Mouse (Mus musculus): Measurements from ENCODE around the gene Isg20l2. TPM values are rescaled to one million over a fixed set of nuclear protein-coding genes. Genes with fewer than 3 reads are reported as not detected.

Isg20l2 gene
- 16.4 TPM for polyA plus RNA-seq (2014; fragmentation: Illumina TruSeq; extraction: RNeasy Lipid Tissue Mini Kit (QIAGEN cat#74804); ENCODE audit: low read depth, low replicate concordance)

GRCm38 (mm10) chr3:87930078-87930795 lies at the start of gene Isg20l2, which contains the start of gene Rrnad1:
Gene Isg20l2, plus strand, starts transcription at chr3:87930314.
Gene Rrnad1, minus strand, starts transcription at chr3:87930717.

GRCm38 (mm10) chr3:87885281-87886003 lies 44.7 kb upstream of the Isg20l2 start, which contains the start of gene Prcc:
Gene Prcc, minus strand, starts transcription at chr3:87885608.

GRCm38 (mm10) chr3:87905880-87906485 lies 24.1 kb upstream of the Isg20l2 start, which contains the start of gene Hdgf:
Gene Hdgf, plus strand, starts transcription at chr3:87906321.

GRCm38 (mm10) chr3:87919336-87920108 lies 10.6 kb upstream of the Isg20l2 start, which contains the start of gene Mrpl24:
Gene Mrpl24, plus strand, starts transcription at chr3:87919506.

GRCm38 (mm10) chr3:87948378-87949265 lies 18.5 kb downstream of the Isg20l2 start, which contains the start of gene Crabp2:
Gene Crabp2, plus strand, starts transcription at chr3:87948666.

GRCm38 (mm10) chr3:87970939-87971488 lies 40.9 kb downstream of the Isg20l2 start, which contains the start of gene Nes:
Gene Nes, plus strand, starts transcription at chr3:87971078.

Other genes with a start within 250 kb of the Isg20l2 start
- not detected for gene Lrrc71, start 181.7 kb upstream of the Isg20l2 start, polyA plus RNA-seq (2014; fragmentation: Illumina TruSeq; extraction: RNeasy Lipid Tissue Mini Kit (QIAGEN cat#74804); ENCODE audit: low read depth, low replicate concordance)
- not detected for gene Ntrk1, start 135.2 kb upstream of the Isg20l2 start, polyA plus RNA-seq (2014; fragmentation: Illumina TruSeq; extraction: RNeasy Lipid Tissue Mini Kit (QIAGEN cat#74804); ENCODE audit: low read depth, low replicate concordance)
- gene Insrr, start 133.4 kb upstream of the Isg20l2 start, polyA plus RNA-seq (2014; fragmentation: Illumina TruSeq; extraction: RNeasy Lipid Tissue Mini Kit (QIAGEN cat#74804); ENCODE audit: low read depth, low replicate concordance): 1.1 TPM
- gene Pear1, start 106.0 kb upstream of the Isg20l2 start, polyA plus RNA-seq (2014; fragmentation: Illumina TruSeq; extraction: RNeasy Lipid Tissue Mini Kit (QIAGEN cat#74804); ENCODE audit: low read depth, low replicate concordance): 0.89 TPM
- gene Sh2d2a, start 83.6 kb upstream of the Isg20l2 start, polyA plus RNA-seq (2014; fragmentation: Illumina TruSeq; extraction: RNeasy Lipid Tissue Mini Kit (QIAGEN cat#74804); ENCODE audit: low read depth, low replicate concordance): not detected
- 3.1 TPM for gene Prcc, start 44.7 kb upstream of the Isg20l2 start, polyA plus RNA-seq (2014; fragmentation: Illumina TruSeq; extraction: RNeasy Lipid Tissue Mini Kit (QIAGEN cat#74804); ENCODE audit: low read depth, low replicate concordance)
- gene Hdgf, start 24.0 kb upstream of the Isg20l2 start, polyA plus RNA-seq (2014; fragmentation: Illumina TruSeq; extraction: RNeasy Lipid Tissue Mini Kit (QIAGEN cat#74804); ENCODE audit: low read depth, low replicate concordance): 129 TPM
- gene Mrpl24, start 10.8 kb upstream of the Isg20l2 start, polyA plus RNA-seq (2014; fragmentation: Illumina TruSeq; extraction: RNeasy Lipid Tissue Mini Kit (QIAGEN cat#74804); ENCODE audit: low read depth, low replicate concordance): 80.9 TPM
- gene Rrnad1, start 403 bp downstream of the Isg20l2 start, polyA plus RNA-seq (2014; fragmentation: Illumina TruSeq; extraction: RNeasy Lipid Tissue Mini Kit (QIAGEN cat#74804); ENCODE audit: low read depth, low replicate concordance): 4.0 TPM
- gene Crabp2, start 18.4 kb downstream of the Isg20l2 start, polyA plus RNA-seq (2014; fragmentation: Illumina TruSeq; extraction: RNeasy Lipid Tissue Mini Kit (QIAGEN cat#74804); ENCODE audit: low read depth, low replicate concordance): not detected
- 14.6 TPM for gene Nes, start 40.8 kb downstream of the Isg20l2 start, polyA plus RNA-seq (2014; fragmentation: Illumina TruSeq; extraction: RNeasy Lipid Tissue Mini Kit (QIAGEN cat#74804); ENCODE audit: low read depth, low replicate concordance)
- not detected for gene Bcan, start 69.9 kb downstream of the Isg20l2 start, polyA plus RNA-seq (2014; fragmentation: Illumina TruSeq; extraction: RNeasy Lipid Tissue Mini Kit (QIAGEN cat#74804); ENCODE audit: low read depth, low replicate concordance)
- gene Hapln2, start 97.3 kb downstream of the Isg20l2 start, polyA plus RNA-seq (2014; fragmentation: Illumina TruSeq; extraction: RNeasy Lipid Tissue Mini Kit (QIAGEN cat#74804); ENCODE audit: low read depth, low replicate concordance): not detected
- 5.6 TPM for gene Gpatch4, start 112.8 kb downstream of the Isg20l2 start, polyA plus RNA-seq (2014; fragmentation: Illumina TruSeq; extraction: RNeasy Lipid Tissue Mini Kit (QIAGEN cat#74804); ENCODE audit: low read depth, low replicate concordance)
- gene Naxe, start 128.2 kb downstream of the Isg20l2 start, polyA plus RNA-seq (2014; fragmentation: Illumina TruSeq; extraction: RNeasy Lipid Tissue Mini Kit (QIAGEN cat#74804); ENCODE audit: low read depth, low replicate concordance): 26.2 TPM
- not detected for gene Ttc24, start 148.0 kb downstream of the Isg20l2 start, polyA plus RNA-seq (2014; fragmentation: Illumina TruSeq; extraction: RNeasy Lipid Tissue Mini Kit (QIAGEN cat#74804); ENCODE audit: low read depth, low replicate concordance)
- not detected for gene Iqgap3, start 151.7 kb downstream of the Isg20l2 start, polyA plus RNA-seq (2014; fragmentation: Illumina TruSeq; extraction: RNeasy Lipid Tissue Mini Kit (QIAGEN cat#74804); ENCODE audit: low read depth, low replicate concordance)
- gene Mef2d, start 212.1 kb downstream of the Isg20l2 start, polyA plus RNA-seq (2014; fragmentation: Illumina TruSeq; extraction: RNeasy Lipid Tissue Mini Kit (QIAGEN cat#74804); ENCODE audit: low read depth, low replicate concordance): 5.2 TPM

Measured in kidney, adult 10 weeks (tissue).